Mouse (Mus musculus) cortical plate, adult 2 months (tissue): ENCODE measurements around the gene Gramd2.

Experiments
- CTCF ChIP-seq: fragments of 200-500 bp; IDR thresholded peaks from 2 replicates; pipeline ENCODE4 v1.5.1; 2011; ENCODE audit warnings: mild to moderate bottlenecking, control low read depth, low read length; ENCODE audit not compliant: insufficient read depth; ENCODE audit errors: extremely low read depth
- POLR2A ChIP-seq: fragments of 200-500 bp; IDR thresholded peaks from 2 replicates; pipeline ENCODE4 v1.6.1; 2011; ENCODE audit warnings: mild to moderate bottlenecking, low read length, control low read depth; ENCODE audit not compliant: insufficient read depth; ENCODE audit errors: extremely low read depth

DNA sequence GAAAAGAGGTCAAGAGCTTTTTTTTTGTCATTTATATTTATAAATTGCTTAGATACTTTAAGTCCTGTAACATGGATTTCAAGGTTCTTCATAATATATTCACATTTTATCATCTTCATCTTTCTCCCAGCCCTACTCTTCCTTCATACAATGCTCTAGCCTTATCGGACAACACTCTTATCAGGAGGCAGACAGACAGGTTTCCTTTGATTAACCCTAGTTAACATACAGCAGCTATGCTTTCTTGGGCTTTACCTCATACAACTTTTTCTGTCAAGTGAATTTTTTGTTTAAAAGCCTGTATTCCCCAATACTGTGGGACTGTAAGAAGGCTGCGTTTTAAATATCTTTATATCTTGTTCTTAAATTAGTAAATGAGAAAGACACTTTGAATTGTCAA lies 68.4 kb downstream of the Gramd2 start:
- TF ChIP-seq CTCF (no peak), POLR2A (no peak)
